Mouse (Mus musculus) skeletal muscle tissue, postnatal 0 days (tissue): ENCODE measurements around the gene 1520401A03Rik. TPM values are rescaled to one million over a fixed set of nuclear protein-coding genes. Genes with fewer than 3 reads are reported as not detected.

Experiments used
- polyA plus RNA-seq: library from polyadenylated mRNA; unstranded; fragments of >200 nt; fragmentation: Nextera tagmentation; extraction: Ambion mirVana; gene quantifications from 2 replicates; pipeline ENCODE4 v1.2.1, GENCODE M21; 2015

Gene 1520401A03Rik
- 0.81 and 0.83 TPM in 2 replicates for polyA plus RNA-seq

GRCm38 (mm10) chr17:23722376-23723125 lies at the start of gene 1520401A03Rik:
Gene 1520401A03Rik, minus strand, starts transcription at chr17:23722783.

GRCm38 (mm10) chr17:23771284-23772218 lies 49.0 kb upstream of the 1520401A03Rik start, which contains the start of gene Flywch1:
Gene Flywch1, minus strand, starts transcription at chr17:23771602.

GRCm38 (mm10) chr17:23745301-23746251 lies 23.0 kb upstream of the 1520401A03Rik start, which contains the start of gene Kremen2:
Gene Kremen2, minus strand, starts transcription at chr17:23745833.

GRCm38 (mm10) chr17:23740598-23741021 lies 18.0 kb upstream of the 1520401A03Rik start, which contains the start of gene Paqr4:
Gene Paqr4, minus strand, starts transcription at chr17:23740867.

GRCm38 (mm10) chr17:23725999-23726757 lies 3.6 kb upstream of the 1520401A03Rik start, which contains the start of gene Pkmyt1:
Gene Pkmyt1, plus strand, starts transcription at chr17:23726336.

GRCm38 (mm10) chr17:23683856-23684672 lies 38.5 kb downstream of the 1520401A03Rik start, which contains the start of gene Cldn9:
Gene Cldn9, minus strand, starts transcription at chr17:23684026.

GRCm38 (mm10) chr17:23679127-23679835 lies 43.3 kb downstream of the 1520401A03Rik start, which contains the start of gene Cldn6:
Gene Cldn6, plus strand, starts transcription at chr17:23679249.

GRCm38 (mm10) chr17:23677236-23677679 lies 45.3 kb downstream of the 1520401A03Rik start, which contains the start of gene Tnfrsf12a:
Gene Tnfrsf12a, minus strand, starts transcription at chr17:23677468.

GRCm38 (mm10) chr17:23673424-23674073 lies 49.0 kb downstream of the 1520401A03Rik start, which contains the start of the genes Hcfc1r1 and Thoc6:
Gene Hcfc1r1, plus strand, starts transcription at chr17:23673596.
Gene Thoc6, minus strand, starts transcription at chr17:23673882.

GRCm38 (mm10) chr17:23660117-23660875 lies 62.3 kb downstream of the 1520401A03Rik start, which contains the start of gene Bicdl2:
Gene Bicdl2, plus strand, starts transcription at chr17:23660506.

Other genes starting within 250 kb of the 1520401A03Rik start
- not detected in 2 replicates for gene Vmn2r117, start 243.1 kb downstream of the 1520401A03Rik start, polyA plus RNA-seq
- gene Zfp213, start 158.5 kb downstream of the 1520401A03Rik start, polyA plus RNA-seq: 6.6 and 7.5 TPM in 2 replicates
- 4.7 and 5.1 TPM in 2 replicates for gene Zfp13, start 123.3 kb downstream of the 1520401A03Rik start, polyA plus RNA-seq
- gene Zscan10, start 121.9 kb downstream of the 1520401A03Rik start, polyA plus RNA-seq: not detected in 2 replicates
- 0.14 and 0.41 TPM in 2 replicates for gene Mmp25, start 77.5 kb downstream of the 1520401A03Rik start, polyA plus RNA-seq
- gene Bicdl2, start 62.3 kb downstream of the 1520401A03Rik start, polyA plus RNA-seq: 1.2 TPM in 1 of 2 replicates, not detected in the other
- 353 and 354 TPM in 2 replicates for gene Hcfc1r1, start 49.2 kb downstream of the 1520401A03Rik start, polyA plus RNA-seq
- gene Thoc6, start 48.9 kb downstream of the 1520401A03Rik start, polyA plus RNA-seq: 22.8 and 25.1 TPM in 2 replicates
- gene Tnfrsf12a, start 45.3 kb downstream of the 1520401A03Rik start, polyA plus RNA-seq: 64.2 and 68.3 TPM in 2 replicates
- gene Cldn6, start 43.5 kb downstream of the 1520401A03Rik start, polyA plus RNA-seq: not detected in 2 replicates
- gene Cldn9, start 38.8 kb downstream of the 1520401A03Rik start, polyA plus RNA-seq: 1.3 and 1.5 TPM in 2 replicates
- 11.1 and 12.5 TPM in 2 replicates for gene Pkmyt1, start 3.6 kb upstream of the 1520401A03Rik start, polyA plus RNA-seq
- 9.9 and 15.9 TPM in 2 replicates for gene Paqr4, start 18.1 kb upstream of the 1520401A03Rik start, polyA plus RNA-seq
- 0.35 and 1.5 TPM in 2 replicates for gene Kremen2, start 23.1 kb upstream of the 1520401A03Rik start, polyA plus RNA-seq
- 33.8 and 34.1 TPM in 2 replicates for gene Flywch1, start 48.8 kb upstream of the 1520401A03Rik start, polyA plus RNA-seq
- gene Flywch2, start 63.3 kb upstream of the 1520401A03Rik start, polyA plus RNA-seq: 11.9 and 13.5 TPM in 2 replicates
- gene Srrm2, start 67.7 kb upstream of the 1520401A03Rik start, polyA plus RNA-seq: 234 and 263 TPM in 2 replicates
- 1,095 and 1,181 TPM in 2 replicates for gene Elob, start 106.4 kb upstream of the 1520401A03Rik start, polyA plus RNA-seq
- gene Prss33, start 113.3 kb upstream of the 1520401A03Rik start, polyA plus RNA-seq: not detected in 2 replicates
- not detected in 2 replicates for gene Prss32, start 121.1 kb upstream of the 1520401A03Rik start, polyA plus RNA-seq
- gene Prss41, start 121.4 kb upstream of the 1520401A03Rik start, polyA plus RNA-seq: not detected in 2 replicates
- not detected in 2 replicates for gene Prss21, start 145.3 kb upstream of the 1520401A03Rik start, polyA plus RNA-seq
- not detected in 2 replicates for gene Dcpp1, start 158.1 kb upstream of the 1520401A03Rik start, polyA plus RNA-seq
- not detected in 2 replicates for gene Dcpp2, start 158.1 kb upstream of the 1520401A03Rik start, polyA plus RNA-seq
- gene Dcpp3, start 194.7 kb upstream of the 1520401A03Rik start, polyA plus RNA-seq: not detected in 2 replicates
- gene Sbp, start 218.9 kb upstream of the 1520401A03Rik start, polyA plus RNA-seq: not detected in 2 replicates
- not detected in 2 replicates for gene Sbpl, start 232.5 kb upstream of the 1520401A03Rik start, polyA plus RNA-seq